Mouse (Mus musculus) liver, adult 2 months (tissue): ENCODE measurements around the gene Cdk9.

Source experiments
- CTCF ChIP-seq: fragments of 200-500 bp; IDR thresholded peaks from 2 replicates; pipeline ENCODE4 v1.5.1; 2011; ENCODE audit warnings: low read depth, low read length, control low read depth
- POLR2A ChIP-seq: fragments of 200-500 bp; IDR thresholded peaks from 2 replicates; pipeline ENCODE4 v1.6.1; 2011; ENCODE audit warnings: low read length, control low read depth; ENCODE audit not compliant: insufficient read depth; ENCODE audit errors: extremely low read depth

DNA sequence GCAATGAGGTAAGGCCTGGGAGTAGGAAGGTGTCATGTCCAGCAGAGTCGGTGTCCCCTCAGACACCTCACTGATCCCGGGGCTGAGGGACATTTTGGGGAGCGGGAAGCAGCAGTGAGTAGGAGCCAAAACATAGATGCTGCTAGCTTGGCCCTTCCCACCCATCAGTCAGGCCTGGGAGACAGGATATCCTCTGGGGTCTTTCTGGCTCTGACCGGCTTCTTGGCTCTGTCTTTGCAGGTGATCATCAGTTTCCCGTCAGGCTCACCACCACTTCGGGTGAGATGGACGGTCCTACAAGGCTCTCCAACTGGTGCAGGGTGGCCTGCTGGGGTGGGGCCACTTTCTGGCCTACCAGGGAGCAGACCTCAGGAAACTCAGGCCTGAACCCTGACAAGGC, 35.2 kb downstream of the Cdk9 start:
- TF ChIP-seq POLR2A (no peak), CTCF (no peak)
